Mouse (Mus musculus) CH12.LX (cell line): ENCODE measurements around the gene Traf4. TPM values are rescaled to one million over a fixed set of nuclear protein-coding genes. Genes with fewer than 3 reads are reported as not detected.

Source experiments
- DNase-seq: peaks from one replicate; pipeline ENCODE4 v3.0.0-alpha.2; 2013; ENCODE audit errors: extremely low read depth
- H3K27ac ChIP-seq: 2 replicates; pipeline ENCODE4 v1.5.1; 2012; ENCODE audit warnings: low read depth, mild to moderate bottlenecking, control low read depth, moderate library complexity; ENCODE audit not compliant: insufficient read depth
- H3K27me3 ChIP-seq: replicated peaks from 2 replicates; pipeline ENCODE3; 2012; ENCODE audit warnings: inconsistent platforms
- H3K36me3 ChIP-seq, 2 experiments: replicated peaks in 1 of 2; 2 replicates each; pipeline versions ENCODE3 to v1.6.1; 2012; ENCODE audit warnings: inconsistent platforms in 1 of 2, low read length in 1 of 2, mild to moderate bottlenecking in 1 of 2, mixed read lengths in 1 of 2, moderate library complexity in 1 of 2; ENCODE audit not compliant: control insufficient read depth in 1 of 2, insufficient read depth in 1 of 2
- H3K4me1 ChIP-seq, 2 experiments: 2 replicates each; pipeline ENCODE4 v1.6.1; 2012; ENCODE audit warnings: inconsistent platforms in 1 of 2, moderate library complexity in 1 of 2; ENCODE audit not compliant: insufficient read depth in 2 of 2, control insufficient read depth in 1 of 2
- H3K4me2 ChIP-seq: 2 replicates; pipeline ENCODE4 v1.6.1; 2012; ENCODE audit warnings: low read depth, mild to moderate bottlenecking, control low read depth; ENCODE audit not compliant: poor library complexity, insufficient read depth, severe bottlenecking
- H3K4me3 ChIP-seq, 3 experiments: fragments of 150-350 bp in 1 of 3; sonication (generic) in 1 of 3; replicated peaks in 1 of 3; 2 replicates each; pipeline versions ENCODE3 to v1.5.1; 2011 to 2012; ENCODE audit warnings: low read depth in 2 of 3, low read length in 2 of 3, mild to moderate bottlenecking in 2 of 3, moderate library complexity in 2 of 3, control low read depth in 1 of 3, improper control_type of control experiment in 1 of 3, inconsistent platforms in 1 of 3, mixed read lengths in 1 of 3; ENCODE audit not compliant: poor library complexity in 1 of 3
- H3K79me2 ChIP-seq: replicated peaks from 2 replicates; pipeline ENCODE4 v1.6.1; 2012; ENCODE audit warnings: mild to moderate bottlenecking, moderate library complexity; ENCODE audit not compliant: control insufficient read depth, poor library complexity, insufficient read depth, severe bottlenecking; ENCODE audit errors: extremely low read depth
- H3K9ac ChIP-seq: 2 replicates; pipeline ENCODE4 v1.6.1; 2012; ENCODE audit warnings: low read depth, mild to moderate bottlenecking, control low read depth, moderate library complexity; ENCODE audit not compliant: insufficient read depth
- H3K9me3 ChIP-seq: replicated peaks from 2 replicates; pipeline ENCODE3; 2012; ENCODE audit warnings: low read length, inconsistent platforms, mixed read lengths
- BHLHE40 ChIP-seq: IDR thresholded peaks from 2 replicates; pipeline ENCODE4 v1.6.1; 2011; ENCODE audit warnings: mild to moderate bottlenecking, low read depth, low read length, improper control_type of control experiment
- CHD1 ChIP-seq: IDR thresholded peaks from 2 replicates; pipeline ENCODE4 v1.6.1; 2012; ENCODE audit warnings: low read depth, low read length, improper control_type of control experiment, inconsistent platforms
- CHD2 ChIP-seq: IDR thresholded peaks from 2 replicates; pipeline ENCODE4 v1.6.1; 2011; ENCODE audit warnings: low read length, improper control_type of control experiment
- CTCF ChIP-seq, 2 experiments: IDR thresholded peaks in 1 of 2; conservative IDR thresholded peaks in 1 of 2; 2 replicates each; pipeline ENCODE4 v1.5.1; 2011 to 2012; ENCODE audit warnings: low read depth in 2 of 2, low read length in 2 of 2, improper control_type of control experiment in 1 of 2, inconsistent platforms in 1 of 2, mild to moderate bottlenecking in 1 of 2, moderate library complexity in 1 of 2
- E2F4 ChIP-seq: IDR thresholded peaks from 2 replicates; pipeline ENCODE4 v1.6.1; 2011; ENCODE audit warnings: low read depth, low read length, improper control_type of control experiment; ENCODE audit not compliant: insufficient replicate concordance
- ELF1 ChIP-seq: IDR thresholded peaks from 2 replicates; pipeline ENCODE4 v1.6.1; 2014; ENCODE audit warnings: low read depth, mild to moderate bottlenecking, inconsistent platforms, low read length, improper control_type of control experiment
- EP300 ChIP-seq: IDR thresholded peaks from 2 replicates; pipeline ENCODE4 v1.6.1; 2011; ENCODE audit warnings: low read length, improper control_type of control experiment
- ETS1 ChIP-seq: conservative IDR thresholded peaks from 2 replicates; pipeline ENCODE4 v1.6.1; 2012; ENCODE audit warnings: low read depth, mild to moderate bottlenecking, inconsistent platforms, low read length, improper control_type of control experiment, moderate library complexity
- GABPA ChIP-seq: IDR thresholded peaks from 2 replicates; pipeline ENCODE4 v1.6.1; 2012; ENCODE audit warnings: low read depth, low read length, improper control_type of control experiment, inconsistent platforms; ENCODE audit not compliant: insufficient replicate concordance
- HCFC1 ChIP-seq: IDR thresholded peaks from 2 replicates; pipeline ENCODE4 v1.6.1; 2012; ENCODE audit warnings: low read depth, mild to moderate bottlenecking, inconsistent platforms, low read length, improper control_type of control experiment
- IRF4 ChIP-seq: IDR thresholded peaks from 2 replicates; pipeline ENCODE4 v1.6.1; 2014; ENCODE audit warnings: low read depth, mild to moderate bottlenecking, inconsistent platforms, low read length, improper control_type of control experiment
- JUN ChIP-seq: IDR thresholded peaks from 2 replicates; pipeline ENCODE4 v1.6.1; 2011; ENCODE audit warnings: low read depth, mild to moderate bottlenecking, low read length, improper control_type of control experiment, moderate library complexity; ENCODE audit not compliant: insufficient read depth
- JUND ChIP-seq: conservative IDR thresholded peaks from 2 replicates; pipeline ENCODE4 v1.6.1; 2011; ENCODE audit warnings: low read depth, low read length, improper control_type of control experiment
- KAT2A ChIP-seq: IDR thresholded peaks from 2 replicates; pipeline ENCODE4 v1.6.1; 2012; ENCODE audit warnings: low read length, improper control_type of control experiment, inconsistent platforms; ENCODE audit not compliant: insufficient replicate concordance
- MAX ChIP-seq: IDR thresholded peaks from 2 replicates; pipeline ENCODE4 v1.6.1; 2011; ENCODE audit warnings: low read length, improper control_type of control experiment
- MAZ ChIP-seq: IDR thresholded peaks from 2 replicates; pipeline ENCODE4 v1.6.1; 2012; ENCODE audit warnings: low read depth, mild to moderate bottlenecking, inconsistent platforms, low read length, improper control_type of control experiment, moderate library complexity
- MXI1 ChIP-seq: IDR thresholded peaks from 2 replicates; pipeline ENCODE4 v1.6.1; 2011; ENCODE audit warnings: mild to moderate bottlenecking, low read depth, low read length, improper control_type of control experiment
- MYC ChIP-seq: IDR thresholded peaks from 2 replicates; pipeline ENCODE4 v1.6.1; 2011; ENCODE audit warnings: low read depth, mild to moderate bottlenecking, improper control_type of control experiment, low read length
- NELFE ChIP-seq: IDR thresholded peaks from 2 replicates; pipeline ENCODE4 v1.6.1; 2011; ENCODE audit warnings: low read depth, low read length, improper control_type of control experiment
- NRF1 ChIP-seq: IDR thresholded peaks from 2 replicates; pipeline ENCODE4 v1.6.1; 2014; ENCODE audit warnings: low read depth, mild to moderate bottlenecking, inconsistent platforms, low read length, improper control_type of control experiment, moderate library complexity
- PAX5 ChIP-seq: IDR thresholded peaks from 2 replicates; pipeline ENCODE4 v1.6.1; 2012; ENCODE audit warnings: low read length, inconsistent platforms, mixed read lengths
- POLR2A ChIP-seq: IDR thresholded peaks from 2 replicates; pipeline ENCODE4 v1.6.1; 2011; ENCODE audit warnings: low read depth, mild to moderate bottlenecking, improper control_type of control experiment, low read length
- POLR2AphosphoS2 ChIP-seq: IDR thresholded peaks from 2 replicates; pipeline ENCODE4 v1.6.1; 2011; ENCODE audit warnings: low read depth, low read length, improper control_type of control experiment
- RAD21 ChIP-seq: IDR thresholded peaks from 2 replicates; pipeline ENCODE4 v1.6.1; 2011; ENCODE audit warnings: low read depth, mild to moderate bottlenecking, low read length, improper control_type of control experiment, moderate library complexity
- RCOR1 ChIP-seq: conservative IDR thresholded peaks from 2 replicates; pipeline ENCODE4 v1.6.1; 2012; ENCODE audit warnings: low read depth, mild to moderate bottlenecking, inconsistent platforms, low read length, improper control_type of control experiment
- SIN3A ChIP-seq: IDR thresholded peaks from 2 replicates; pipeline ENCODE4 v1.6.1; 2012; ENCODE audit warnings: low read length, improper control_type of control experiment, inconsistent platforms
- TBP ChIP-seq: conservative IDR thresholded peaks from 2 replicates; pipeline ENCODE4 v1.6.1; 2011; ENCODE audit warnings: low read depth, low read length, improper control_type of control experiment
- TCF12 ChIP-seq: IDR thresholded peaks from 2 replicates; pipeline ENCODE4 v1.6.1; 2014; ENCODE audit warnings: low read depth, mild to moderate bottlenecking, inconsistent platforms, low read length, improper control_type of control experiment
- USF1 ChIP-seq: IDR thresholded peaks from 2 replicates; pipeline ENCODE4 v1.6.1; 2014; ENCODE audit warnings: low read depth, mild to moderate bottlenecking, inconsistent platforms, low read length, improper control_type of control experiment
- USF2 ChIP-seq: conservative IDR thresholded peaks from 2 replicates; pipeline ENCODE4 v1.6.1; 2011; ENCODE audit warnings: low read depth, low read length, improper control_type of control experiment
- ZKSCAN1 ChIP-seq: IDR thresholded peaks from 2 replicates; pipeline ENCODE4 v1.6.1; 2012; ENCODE audit warnings: low read depth, inconsistent platforms, low read length, improper control_type of control experiment, borderline replicate concordance
- ZMIZ1 ChIP-seq: IDR thresholded peaks from 2 replicates; pipeline ENCODE4 v1.6.1; 2012; ENCODE audit warnings: low read depth, mild to moderate bottlenecking, inconsistent platforms, low read length, improper control_type of control experiment
- ZNF384 ChIP-seq: IDR thresholded peaks from 2 replicates; pipeline ENCODE4 v1.6.1; 2012; ENCODE audit warnings: low read depth, low read length, improper control_type of control experiment, inconsistent platforms
- dilution Hi-C: fragments of 300-500 bp; cut with MboI; formaldehyde crosslinking; loops from 2 replicates; pipeline ENCODE4 v1.14.3; 2020; ENCODE audit warnings: low sequenced_read_pairs; ENCODE audit not compliant: extremely low pct_unique_long_range_greater_than_20kb, extremely low pct_ligation_motif_present
- in situ Hi-C: fragments of 300-500 bp; cut with MboI; formaldehyde crosslinking; loops from 3 replicates; pipeline ENCODE4 v1.14.3; 2019; ENCODE audit warnings: low sequenced_read_pairs, low pct_ligation_motif_present, low pct_unique_long_range_greater_than_20kb, mixed read lengths
- polyA plus RNA-seq: library from polyadenylated mRNA; unstranded; fragments of >175 nt; gene quantifications from 2 replicates; pipeline ENCODE4 v1.2.1, GENCODE M21; 2012; ENCODE audit warnings: low read depth; ENCODE audit not compliant: insufficient read length
- total RNA-seq, 2 experiments: library from RNA; depleted of rRNA; stranded (reverse); fragments of 300-350 nt in 1 of 2; fragments of >200 nt in 1 of 2; gene quantifications; 2 replicates each; pipeline ENCODE4 v1.2.3; 2012 to 2014

Traf4 gene
- total and polyA plus RNA-seq, 3 experiments: 20.8 to 68.7 (median 55.9) TPM

GRCm38 (mm10) chr11:78183884-78184514, 18.6 kb upstream of the Traf4 start (continued):
- TF ChIP-seq USF1 (peak; percentile 31; the same call in 1 of the 2 replicates), ZKSCAN1 (no peak), CHD2 (0 out of 2 replicates have a peak, but pooled peaks have one; percentile 17), SIN3A (no peak), MXI1 (peak; percentile 74), MAZ (no peak)

GRCm38 (mm10) chr11:78182961-78183844, 17.8 kb upstream of the Traf4 start, which contains the start of gene Rpl23a:
Rpl23a (minus strand) TSS chr11:78183584.
- H3K4me3 ChIP-seq: peak within 1 kb of the TSS; percentile 70 to 96 (median 76)
- peaks cover 13 to 41% of the 10 kb centered on the region in 2 experiments for H3K4me1 ChIP-seq
- dilution Hi-C loops (no loop called here), in situ Hi-C loops (no loop called here)
- peak within 1 kb of the TSS; percentile 67 for H3K9ac ChIP-seq
- H3K27me3 ChIP-seq: no peaks in the 10 kb centered on the region
- H3K9me3 ChIP-seq: no peaks in the 10 kb centered on the region
- H3K4me2 ChIP-seq: peak within 1 kb of the TSS; percentile 95
- H3K36me3 ChIP-seq: peaks cover 26 to 40% of the 10 kb centered on the region in 2 experiments
- DNase-seq: peak; percentile 99
- H3K27ac ChIP-seq: peak within 1 kb of the TSS; percentile 74
- peaks cover 38% of the 10 kb centered on the region for H3K79me2 ChIP-seq
- peak; percentile 95 for TF ChIP-seq MYC
- TF ChIP-seq NRF1: peak; percentile 79
- peak; percentile 77 for TF ChIP-seq ETS1
- TF ChIP-seq MAX: peak; percentile 89
- TF ChIP-seq EP300: peak; percentile 37; the same call in 1 of the 2 replicates
- TF ChIP-seq JUND: no peak
- peak; percentile 97 for TF ChIP-seq TCF12
- TF ChIP-seq MXI1: peak; percentile 92
- TF ChIP-seq ZNF384: 0 out of 2 replicates have a peak, but pooled peaks have one; percentile 38
- no peak; the same call in none of the 2 replicates for TF ChIP-seq CHD1
- TF ChIP-seq MAZ: peak; percentile 69; the same call in 1 of the 2 replicates
- peak; percentile 95 for TF ChIP-seq HCFC1
- peak; percentile 46; the same call in 1 of the 2 replicates for TF ChIP-seq USF2
- peak; percentile 89 for TF ChIP-seq BHLHE40
- TF ChIP-seq GABPA: peak; percentile 59; the same call in 1 of the 2 replicates
- peak; percentile 99 for TF ChIP-seq NELFE
- TF ChIP-seq IRF4: peak; percentile 60
- TF ChIP-seq RCOR1: peak; percentile 73; the same call in 1 of the 2 replicates
- peak; percentile 97 for TF ChIP-seq ZMIZ1
- TF ChIP-seq E2F4: no peak
- TF ChIP-seq POLR2A: peak; percentile 99
- TF ChIP-seq PAX5: no peak
- TF ChIP-seq CTCF (conservative IDR thresholded peaks at IDR 0.05 in 1 of 2, IDR thresholded peaks at IDR 0.05 in 1 of 2; ENCODE audit: low read depth in 2 of 2, low read length in 2 of 2): peak in 1 of 2 experiments; percentile 51; a peak in 2 of 4 replicates
- TF ChIP-seq TBP: peak; percentile 99
- peak; percentile 64 for TF ChIP-seq USF1
- peak; percentile 98 for TF ChIP-seq KAT2A
- TF ChIP-seq JUN: no peak
- TF ChIP-seq ELF1: peak; percentile 31; the same call in 1 of the 2 replicates
- TF ChIP-seq POLR2AphosphoS2: peak; percentile 99
- TF ChIP-seq RAD21: no peak; the same call in none of the 2 replicates
- TF ChIP-seq CHD2: peak; percentile 99
